Mouse (Mus musculus) megakaryocyte, adult 5-6 weeks (primary cell): ENCODE data around the gene Rab43. TPM values are rescaled to one million over a fixed set of nuclear protein-coding genes. Genes with fewer than 3 reads are reported as not detected.

ENCODE experiments used
- ATAC-seq: 2 replicates; pipeline ENCODE4 v1.8.0; 2016; ENCODE audit warnings: mild to moderate bottlenecking, inconsistent platforms; ENCODE audit not compliant: poor library complexity, severe bottlenecking
- total RNA-seq, 2 experiments: library from RNA; stranded (forward) in 1 of 2; stranded (reverse) in 1 of 2; fragments of 153-499, 151-499 nt in 1 of 2; fragments of 221-1000, 200-1000 nt in 1 of 2; gene quantifications; 2 replicates each; pipeline versions ENCODE4 v1.2.3 to v1.2.4; 2015 to 2017

The Rab43 gene
- 36.4 and 40.7 TPM in 2 replicates for total RNA-seq (2015)
- total RNA-seq (2017) = 12.7 and 13.3 TPM in 2 replicates

GRCm38 (mm10) chr6:87811675-87812338 is at the start of gene Rab43:
Gene Rab43, minus strand, starts transcription at chr6:87812164.
- peak; percentile 79 for ATAC-seq

GRCm38 (mm10) chr6:87857071-87857470 is 45.1 kb upstream of the Rab43 start:
- ATAC-seq = no peak

- ATAC-seq = no peak
Observed at GRCm38 (mm10) chr6:87853446-87853845, 41.5 kb upstream of the Rab43 start.

- no peak for ATAC-seq
Observed at GRCm38 (mm10) chr6:87851871-87852270, 39.9 kb upstream of the Rab43 start.

- peak; percentile 99 for ATAC-seq
Observed at GRCm38 (mm10) chr6:87850900-87851614, 39.1 kb upstream of the Rab43 start, which contains the start of gene Cnbp. Gene Cnbp, minus strand, starts transcription at chr6:87851106.

GRCm38 (mm10) chr6:87850155-87850899 is 38.4 kb upstream of the Rab43 start:
- peak; percentile 51 for ATAC-seq

DNA sequence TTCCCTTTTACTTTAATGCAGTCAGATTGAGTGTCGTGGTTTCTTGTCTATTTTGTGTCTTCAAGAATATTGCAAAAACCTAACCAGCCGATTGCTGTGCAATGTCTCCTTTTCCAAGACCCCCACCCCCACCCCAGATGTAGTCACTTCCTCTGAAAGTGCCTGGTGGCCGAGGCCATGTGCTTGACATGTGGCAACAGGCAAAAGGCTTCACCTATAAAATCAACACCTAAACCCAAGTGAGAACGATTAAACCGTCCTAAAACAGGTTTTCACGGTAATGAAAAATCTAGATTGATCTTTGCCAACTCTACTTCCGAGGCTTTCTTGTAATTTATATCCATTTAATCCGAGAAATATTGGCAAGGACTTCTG is 37.8 kb upstream of the Rab43 start:
- 0 out of 2 replicates have a peak, but pooled peaks have one; percentile 14 for ATAC-seq

- no peak for ATAC-seq
Observed at GRCm38 (mm10) chr6:87846813-87847212, 34.8 kb upstream of the Rab43 start.

GRCm38 (mm10) chr6:87845031-87845695 is 33.2 kb upstream of the Rab43 start:
- ATAC-seq = no peak

- no peak for ATAC-seq
Observed at GRCm38 (mm10) chr6:87842254-87842653, 30.3 kb upstream of the Rab43 start.

- ATAC-seq = no peak
Observed at GRCm38 (mm10) chr6:87841635-87842034, 29.7 kb upstream of the Rab43 start.

DNA sequence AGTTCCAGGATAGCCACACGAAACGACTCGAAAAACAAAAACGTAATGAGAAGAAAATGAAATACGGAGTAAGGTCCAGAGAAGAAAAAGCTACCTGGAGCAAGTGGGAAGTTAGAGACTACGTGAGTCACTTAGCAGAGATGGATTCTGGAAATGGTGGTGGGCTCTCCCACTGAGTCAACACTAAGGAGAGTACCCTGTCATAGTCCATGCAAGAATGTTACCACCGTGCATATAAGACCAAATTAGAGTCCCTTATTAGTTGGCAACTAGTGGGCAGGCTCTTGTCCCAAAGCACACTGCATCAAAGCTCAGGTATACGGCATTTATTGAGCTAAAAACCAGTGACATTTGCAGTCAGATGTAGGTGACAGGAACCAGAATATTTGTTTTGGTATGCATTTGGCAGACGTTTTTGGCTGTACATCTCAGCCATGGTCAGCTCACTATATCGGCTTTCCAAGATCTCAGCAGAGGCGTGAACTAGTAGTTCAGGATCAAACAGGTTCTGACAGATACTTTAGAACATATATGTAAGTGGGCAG is 27.9 kb upstream of the Rab43 start:
- ATAC-seq = no peak

DNA sequence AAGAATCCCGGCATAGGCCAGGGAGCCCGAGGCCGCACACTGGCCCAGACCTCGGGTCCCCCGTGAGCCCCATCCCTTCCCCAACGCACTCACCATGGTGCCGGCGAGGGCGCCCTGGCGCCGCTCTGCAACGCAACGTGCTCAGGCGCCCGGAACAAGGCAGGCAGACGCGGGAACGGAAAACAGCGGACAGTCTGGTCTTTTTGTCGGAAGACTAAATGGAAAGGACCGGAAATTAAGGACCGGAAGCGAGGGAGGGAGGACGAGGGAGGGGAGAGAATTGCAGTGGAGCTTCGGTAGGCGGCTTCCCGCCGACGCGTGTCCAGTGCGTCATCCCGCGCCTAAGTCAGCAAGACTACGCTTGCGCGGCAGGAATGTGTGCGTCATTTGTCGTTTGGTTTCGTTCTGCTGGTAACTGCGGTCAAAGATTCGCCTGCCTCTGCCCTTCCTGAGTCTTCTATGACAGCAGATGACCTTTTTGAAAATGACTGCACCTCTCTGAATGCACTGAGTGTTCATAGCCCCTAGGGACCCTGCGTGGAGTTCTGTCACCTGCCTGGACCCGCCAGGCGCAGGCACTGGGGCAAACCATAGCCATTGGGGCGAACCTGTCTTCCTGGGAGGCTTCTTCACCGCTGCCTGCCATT is 26.7 kb upstream of the Rab43 start, which contains the start of gene Isy1:
Gene Isy1, minus strand, starts transcription at position 248 of the 647 bp plus-strand sequence.
- peak; percentile 96 for ATAC-seq

DNA sequence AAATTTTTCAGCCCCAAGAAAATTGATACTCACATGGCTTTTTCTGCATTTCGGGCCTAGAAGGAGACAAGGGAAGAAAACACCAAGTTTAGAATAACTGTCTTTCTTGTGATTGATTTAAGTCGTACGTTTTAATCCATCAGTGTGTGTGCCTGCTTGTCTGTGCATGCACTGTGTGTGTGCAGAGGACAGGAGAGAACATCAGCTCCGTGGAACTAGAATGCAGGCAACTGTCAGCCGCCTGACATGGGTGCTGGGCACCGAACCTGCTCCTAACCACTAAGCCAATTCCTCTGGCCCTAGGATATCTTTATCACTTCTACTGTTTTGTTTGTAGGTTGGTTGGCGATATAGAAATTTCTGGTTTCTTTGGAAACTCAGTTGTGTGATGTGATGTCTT is 23.7 kb upstream of the Rab43 start, which contains the start of gene Gm45140:
Gene Gm45140, minus strand, starts transcription at position 101 of the 400 bp plus-strand sequence.
- ATAC-seq = no peak

DNA sequence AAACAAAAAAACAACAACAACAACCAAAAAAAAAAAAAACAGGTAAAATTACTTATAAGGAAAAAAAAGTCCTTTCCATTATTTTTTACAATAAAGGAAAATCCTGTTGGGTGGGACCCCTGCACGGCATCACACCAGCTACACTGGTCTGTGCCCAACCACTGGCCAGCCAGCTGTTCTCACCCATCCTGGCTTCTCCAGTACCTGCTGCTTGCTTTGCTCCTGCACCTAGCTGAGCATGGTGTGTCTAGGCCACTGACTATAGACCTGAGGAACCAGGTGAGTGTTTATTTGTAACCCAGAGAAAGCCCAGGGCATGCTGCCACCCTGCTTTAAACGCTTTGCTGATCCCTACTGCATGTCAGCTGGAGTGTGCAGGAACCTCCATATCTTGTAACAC is 8.4 kb upstream of the Rab43 start:
- ATAC-seq = no peak

- ATAC-seq = no peak
Observed at GRCm38 (mm10) chr6:87814486-87814885, 2.5 kb upstream of the Rab43 start.

DNA sequence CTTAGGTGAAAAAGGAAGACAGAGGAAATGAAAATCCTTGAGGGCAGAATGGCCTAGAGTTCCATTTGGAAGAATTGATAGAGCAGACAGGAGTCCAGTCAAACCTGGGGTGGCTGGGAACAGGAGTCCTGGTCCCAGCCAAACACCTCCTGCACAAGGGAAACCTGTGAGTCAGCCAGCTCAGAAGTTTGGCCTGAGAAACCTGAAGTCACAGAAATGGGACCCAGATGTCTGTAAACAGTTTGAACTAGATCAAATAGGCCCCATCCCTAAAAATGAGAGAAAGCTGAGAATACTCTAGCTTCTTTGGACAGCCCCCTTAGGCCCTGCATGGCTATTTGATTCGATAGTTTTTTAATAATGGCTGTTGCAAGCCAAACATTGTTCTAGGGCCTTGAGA is 692 bp upstream of the Rab43 start:
- ATAC-seq = no peak

GRCm38 (mm10) chr6:87810713-87811669 is 973 bp downstream of the Rab43 start:
- ATAC-seq = peak; percentile 17

- ATAC-seq = no peak
Observed at GRCm38 (mm10) chr6:87810311-87810710, 1.7 kb downstream of the Rab43 start.
